Mouse (Mus musculus) kidney, postnatal 36 days (tissue): ENCODE data around the gene Fcgr3.
A peak's percentile ranks its signal among the peaks of the same experiment; 100 is the strongest.
"Not testable (repeated sequence)": the region's sequence is repeated elsewhere in the genome, so short reads cannot be mapped to it uniquely, and the experiment has no call there.

Experiments used
- DNase-seq, 2 experiments: peaks; one replicate each; pipeline ENCODE4 v3.0.0; 2021 to 2022; ENCODE audit warnings: mixed read lengths in 2 of 2

The Fcgr3 gene

GRCm38 (mm10) chr1:171081512-171082231 is 16.9 kb upstream of the Fcgr3 start:
- DNase-seq: not testable (repeated sequence)

GRCm38 (mm10) chr1:171079825-171080224 is 15.1 kb upstream of the Fcgr3 start:
- not testable (repeated sequence) for DNase-seq

- DNase-seq: not testable (repeated sequence)
Observed at GRCm38 (mm10) chr1:171079345-171079744, 14.6 kb upstream of the Fcgr3 start.

GRCm38 (mm10) chr1:171078419-171078818 is 13.7 kb upstream of the Fcgr3 start:
- not testable (repeated sequence) for DNase-seq

GRCm38 (mm10) chr1:171077955-171078354 is 13.2 kb upstream of the Fcgr3 start:
- peak; percentile 42 to 51 for DNase-seq

GRCm38 (mm10) chr1:171077192-171077591 is 12.5 kb upstream of the Fcgr3 start:
- not testable (repeated sequence) for DNase-seq

GRCm38 (mm10) chr1:171076176-171076575 is 11.4 kb upstream of the Fcgr3 start:
- DNase-seq: not testable (repeated sequence)

- not testable (repeated sequence) for DNase-seq
Observed at GRCm38 (mm10) chr1:171074283-171074682, 9.5 kb upstream of the Fcgr3 start.

GRCm38 (mm10) chr1:171072217-171072616 is 7.5 kb upstream of the Fcgr3 start:
- DNase-seq: not testable (repeated sequence)

- not testable (repeated sequence) for DNase-seq
Observed at GRCm38 (mm10) chr1:171071726-171072125, 7.0 kb upstream of the Fcgr3 start.

GRCm38 (mm10) chr1:171070879-171071278 is 6.1 kb upstream of the Fcgr3 start:
- DNase-seq: not testable (repeated sequence)

- DNase-seq: peak in 1 of 2 experiments; percentile 8
Observed at GRCm38 (mm10) chr1:171069508-171069907, 4.8 kb upstream of the Fcgr3 start.

- not testable (repeated sequence) for DNase-seq
Observed at GRCm38 (mm10) chr1:171067928-171068327, 3.2 kb upstream of the Fcgr3 start.

GRCm38 (mm10) chr1:171066583-171066982 is 1.8 kb upstream of the Fcgr3 start:
- not testable (repeated sequence) for DNase-seq

GRCm38 (mm10) chr1:171065768-171066167 is 1.0 kb upstream of the Fcgr3 start:
- peak in 1 of 2 experiments; percentile 29 for DNase-seq

- DNase-seq: peak in 1 of 2 experiments; percentile 60
Observed at GRCm38 (mm10) chr1:171065243-171065587, 480 bp upstream of the Fcgr3 start.

- peak in 1 of 2 experiments; percentile 28 for DNase-seq
Observed at GRCm38 (mm10) chr1:171063569-171064490, 905 bp downstream of the Fcgr3 start.

- DNase-seq: no peak
Observed at GRCm38 (mm10) chr1:171061566-171061965, 3.2 kb downstream of the Fcgr3 start.

- no peak for DNase-seq
Observed at GRCm38 (mm10) chr1:171060392-171060791, 4.3 kb downstream of the Fcgr3 start.

GRCm38 (mm10) chr1:171059203-171059602 is 5.5 kb downstream of the Fcgr3 start:
- DNase-seq: no peak

GRCm38 (mm10) chr1:171057253-171057652 is 7.5 kb downstream of the Fcgr3 start:
- DNase-seq: no peak

GRCm38 (mm10) chr1:171053305-171053704 is 11.4 kb downstream of the Fcgr3 start:
- no peak for DNase-seq

GRCm38 (mm10) chr1:171050774-171051173 is 14.0 kb downstream of the Fcgr3 start:
- DNase-seq: no peak

- no peak for DNase-seq
Observed at GRCm38 (mm10) chr1:171049263-171049662, 15.5 kb downstream of the Fcgr3 start.
